Mouse (Mus musculus) embryonic fibroblast, embryonic 13.5 days (primary cell): ENCODE data around the gene Neu2.

Experiments
- CTCF ChIP-seq: IDR thresholded peaks from 2 replicates; pipeline ENCODE4 v1.5.1; 2011; ENCODE audit warnings: mild to moderate bottlenecking, control low read depth, low read length, moderate library complexity, borderline replicate concordance; ENCODE audit not compliant: insufficient read depth
- POLR2A ChIP-seq: IDR thresholded peaks from 2 replicates; pipeline ENCODE4 v1.6.1; 2011; ENCODE audit warnings: low read depth, mild to moderate bottlenecking, control low read depth, low read length, moderate library complexity

GRCm38 (mm10) chr1:87607385-87608091 lies 97.8 kb downstream of the Neu2 start:
- TF ChIP-seq POLR2A (no peak), CTCF (no peak)
